Mouse (Mus musculus) neural tube, embryonic 15.5 days (tissue): Measurements from ENCODE around the gene Fbxo3. TPM values are rescaled to one million over a fixed set of nuclear protein-coding genes. Genes with fewer than 3 reads are reported as not detected.
"Not testable (repeated sequence)": the region's sequence is repeated elsewhere in the genome, so short reads cannot be mapped to it uniquely, and the experiment has no call there.

Experiments
- ATAC-seq: fragments of 200-750 bp; cut with Nextera tagmentation; 2 replicates; pipeline ENCODE4 v1.8.0; 2017; ENCODE audit warnings: mild to moderate bottlenecking, moderate TSS enrichment, moderate library complexity; ENCODE audit not compliant: low FRiP score
- H3K27ac ChIP-seq: fragments of 300-500 bp; sonication (generic); replicated peaks from 2 replicates; pipeline ENCODE4 v1.5.1; 2015; ENCODE audit warnings: mild to moderate bottlenecking, inconsistent platforms
- H3K27me3 ChIP-seq: fragments of 300-500 bp; sonication (generic); replicated peaks from 2 replicates; pipeline ENCODE4 v1.6.1; 2015; ENCODE audit warnings: inconsistent platforms
- H3K36me3 ChIP-seq: fragments of 300-500 bp; sonication (generic); 2 replicates; pipeline ENCODE4 v1.6.1; 2015; ENCODE audit warnings: inconsistent platforms
- H3K4me1 ChIP-seq: fragments of 300-500 bp; sonication (generic); 2 replicates; pipeline ENCODE4 v1.6.1; 2015; ENCODE audit warnings: inconsistent platforms
- H3K4me2 ChIP-seq: fragments of 300-500 bp; sonication (generic); 2 replicates; pipeline ENCODE4 v1.6.1; 2015; ENCODE audit warnings: inconsistent platforms, mild to moderate bottlenecking, moderate library complexity
- H3K4me3 ChIP-seq: fragments of 300-500 bp; sonication (generic); replicated peaks from 2 replicates; pipeline ENCODE4 v1.5.1; 2015; ENCODE audit warnings: mild to moderate bottlenecking, inconsistent platforms
- H3K9ac ChIP-seq: fragments of 300-500 bp; sonication (generic); replicated peaks from 2 replicates; pipeline ENCODE4 v1.6.1; 2015; ENCODE audit warnings: mild to moderate bottlenecking, inconsistent platforms
- H3K9me3 ChIP-seq: fragments of 300-500 bp; sonication (generic); replicated peaks from 2 replicates; pipeline ENCODE4 v1.6.1; 2016; ENCODE audit warnings: inconsistent platforms
- WGBS: fragments of 180-500 bp; shearing (Covaris S2); methylation state at CpG from one replicate; pipeline ENCODE4 v1.1.7; 2015; ENCODE audit warnings: mixed read lengths; 5-methylcytosine and 5-hydroxymethylcytosine counted together
- polyA plus RNA-seq: library from polyadenylated mRNA; unstranded; fragments of >200 nt; fragmentation: Nextera tagmentation; extraction: Ambion mirVana; gene quantifications from 2 replicates; pipeline ENCODE4 v1.2.1, GENCODE M21; 2015

Fbxo3 gene
- polyA plus RNA-seq, 1 experiment from 2014 or later = 70.9 TPM

- ATAC-seq = no peak
Measured at GRCm38 (mm10) chr2:104038236-104038635, 10.7 kb downstream of the Fbxo3 start.

GRCm38 (mm10) chr2:104041632-104042031 is 14.1 kb downstream of the Fbxo3 start:
- H3K27me3 ChIP-seq = no peaks in the 10 kb centered on the region
- H3K27ac ChIP-seq = no peak overlapping the region
- no peak for ATAC-seq
- H3K36me3 ChIP-seq = peaks cover 22% of the 10 kb centered on the region
- WGBS = 83% methylated on average over 5 of the region's 5 CpGs
- no peaks in the 10 kb centered on the region for H3K9me3 ChIP-seq
- H3K4me1 ChIP-seq = no peaks in the 10 kb centered on the region; the same call in 1 of the 2 replicates
- no peak overlapping the region for H3K4me2 ChIP-seq
- no peak overlapping the region for H3K4me3 ChIP-seq
- H3K9ac ChIP-seq = no peak overlapping the region

More at GRCm38 (mm10) chr2:104038236-104038635, 10.7 kb downstream of the Fbxo3 start:
- H3K36me3 ChIP-seq = peaks cover 30% of the 10 kb centered on the region
- no peaks in the 10 kb centered on the region for H3K9me3 ChIP-seq
- H3K4me1 ChIP-seq = no peaks in the 10 kb centered on the region; the same call in 1 of the 2 replicates
- no peaks in the 10 kb centered on the region for H3K27me3 ChIP-seq
- no peak overlapping the region for H3K9ac ChIP-seq
- H3K27ac ChIP-seq = no peak overlapping the region
- H3K4me3 ChIP-seq = no peak overlapping the region
- no peak overlapping the region for H3K4me2 ChIP-seq
- WGBS = 35% methylated on average over 2 of the region's 2 CpGs

DNA sequence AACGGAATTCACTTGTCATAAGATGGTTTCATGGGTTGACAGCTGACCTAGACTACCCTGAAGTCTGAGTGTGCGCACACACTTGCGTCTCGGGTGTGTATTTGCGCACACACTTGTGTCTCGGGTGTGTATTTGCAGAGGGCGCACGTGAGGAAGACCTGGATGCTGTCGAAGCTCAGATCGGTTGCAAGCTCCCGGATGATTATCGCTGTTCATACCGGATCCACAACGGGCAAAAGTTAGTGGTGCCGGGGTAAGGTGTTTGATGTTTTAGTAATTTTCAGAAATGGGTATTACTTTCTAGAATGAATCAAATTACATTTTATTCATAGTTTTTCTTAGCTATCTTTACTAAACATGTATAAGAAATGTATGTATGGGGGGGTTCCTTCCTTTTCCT is 15.2 kb downstream of the Fbxo3 start:
- H3K4me1 ChIP-seq = no peaks in the 10 kb centered on the region; the same call in 1 of the 2 replicates
- H3K9me3 ChIP-seq = no peaks in the 10 kb centered on the region
- no peak overlapping the region for H3K4me3 ChIP-seq
- H3K36me3 ChIP-seq = peaks cover 21% of the 10 kb centered on the region
- H3K27me3 ChIP-seq = no peaks in the 10 kb centered on the region
- no peak for ATAC-seq
- H3K4me2 ChIP-seq = no peak overlapping the region
- no peak overlapping the region for H3K9ac ChIP-seq
- 95% methylated on average over 15 of the region's 15 CpGs for WGBS
- H3K27ac ChIP-seq = no peak overlapping the region

- Histone ChIP-seq H3K4me1 (no peaks in the 10 kb centered on the region), H3K36me3 (peaks cover 30% of the 10 kb centered on the region)
Measured at GRCm38 (mm10) chr2:104043624-104044478, 16.3 kb downstream of the Fbxo3 start.

GRCm38 (mm10) chr2:104044479-104045080 is 17.1 kb downstream of the Fbxo3 start:
- no peak overlapping the region for H3K9ac ChIP-seq
- no peak overlapping the region for H3K27ac ChIP-seq
- peaks cover 30% of the 10 kb centered on the region for H3K36me3 ChIP-seq
- no peak overlapping the region for H3K4me3 ChIP-seq
- H3K9me3 ChIP-seq = no peaks in the 10 kb centered on the region
- no peak for ATAC-seq
- H3K4me2 ChIP-seq = no peak overlapping the region
- H3K4me1 ChIP-seq = no peaks in the 10 kb centered on the region
- H3K27me3 ChIP-seq = no peaks in the 10 kb centered on the region
- 91% methylated on average over 1 of the region's 1 CpGs for WGBS

More at GRCm38 (mm10) chr2:104043624-104044478, 16.3 kb downstream of the Fbxo3 start:
- Histone ChIP-seq H3K9me3 (no peaks in the 10 kb centered on the region), H3K9ac (no peak overlapping the region), H3K27ac (no peak overlapping the region), H3K27me3 (no peaks in the 10 kb centered on the region), H3K4me3 (no peak overlapping the region), H3K4me2 (no peak overlapping the region)
- ATAC-seq = no peak
- 58% methylated on average over 5 of the region's 5 CpGs for WGBS

DNA sequence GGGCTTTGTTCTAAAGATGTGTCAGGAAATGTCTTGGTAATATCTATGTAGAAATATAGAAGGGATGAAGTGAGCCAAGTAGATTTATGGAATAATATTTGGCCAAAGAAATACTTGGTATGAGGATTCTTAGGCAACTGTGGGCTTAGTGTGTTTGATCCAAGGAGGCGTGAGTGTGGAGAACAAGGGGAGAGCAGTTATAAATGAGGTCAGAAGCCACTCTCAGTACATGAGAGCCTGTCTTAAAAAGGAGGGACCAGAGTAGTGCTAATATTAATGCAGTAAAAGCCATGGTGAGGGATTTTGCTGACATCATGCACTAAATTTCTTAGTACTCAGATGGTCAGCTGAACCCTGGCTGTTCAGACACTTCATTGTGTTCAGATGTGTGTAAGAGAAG is 30.9 kb downstream of the Fbxo3 start:
- Histone ChIP-seq H3K4me2 (no peak overlapping the region), H3K4me1 (no peaks in the 10 kb centered on the region), H3K36me3 (peaks cover 50% of the 10 kb centered on the region), H3K4me3 (no peak overlapping the region), H3K9me3 (no peaks in the 10 kb centered on the region), H3K27me3 (no peaks in the 10 kb centered on the region), H3K27ac (no peak overlapping the region), H3K9ac (no peak overlapping the region)
- no peak for ATAC-seq
- WGBS = 94% methylated on average over 1 of the region's 1 CpGs

- H3K9me3 ChIP-seq = no peaks in the 10 kb centered on the region
- H3K36me3 ChIP-seq = peaks cover 47% of the 10 kb centered on the region
- no peak for ATAC-seq
- H3K4me1 ChIP-seq = no peaks in the 10 kb centered on the region
- H3K27me3 ChIP-seq = no peaks in the 10 kb centered on the region
- no peak overlapping the region for H3K9ac ChIP-seq
- WGBS = 96% methylated on average over 4 of the region's 4 CpGs
- no peak overlapping the region for H3K27ac ChIP-seq
- H3K4me2 ChIP-seq = no peak overlapping the region
- H3K4me3 ChIP-seq = no peak overlapping the region
Measured at GRCm38 (mm10) chr2:104058954-104059353, 31.4 kb downstream of the Fbxo3 start.

GRCm38 (mm10) chr2:104059786-104060185 is 32.3 kb downstream of the Fbxo3 start:
- Histone ChIP-seq H3K9me3 (no peaks in the 10 kb centered on the region), H3K4me3 (no peak overlapping the region), H3K36me3 (peaks cover 39% of the 10 kb centered on the region), H3K9ac (no peak overlapping the region), H3K4me1 (no peaks in the 10 kb centered on the region), H3K4me2 (no peak overlapping the region), H3K27me3 (no peaks in the 10 kb centered on the region), H3K27ac (no peak overlapping the region)
- WGBS = 83% methylated on average over 10 of the region's 10 CpGs
- no peak for ATAC-seq

GRCm38 (mm10) chr2:104060996-104061395 is 33.5 kb downstream of the Fbxo3 start:
- Histone ChIP-seq H3K9me3 (no peaks in the 10 kb centered on the region), H3K27me3 (no peaks in the 10 kb centered on the region), H3K4me3 (no peak overlapping the region), H3K4me2 (no peak overlapping the region), H3K36me3 (peaks cover 32% of the 10 kb centered on the region), H3K27ac (no peak overlapping the region), H3K4me1 (no peaks in the 10 kb centered on the region), H3K9ac (no peak overlapping the region)
- WGBS = 98% methylated on average over 6 of the region's 6 CpGs
- no peak for ATAC-seq

DNA sequence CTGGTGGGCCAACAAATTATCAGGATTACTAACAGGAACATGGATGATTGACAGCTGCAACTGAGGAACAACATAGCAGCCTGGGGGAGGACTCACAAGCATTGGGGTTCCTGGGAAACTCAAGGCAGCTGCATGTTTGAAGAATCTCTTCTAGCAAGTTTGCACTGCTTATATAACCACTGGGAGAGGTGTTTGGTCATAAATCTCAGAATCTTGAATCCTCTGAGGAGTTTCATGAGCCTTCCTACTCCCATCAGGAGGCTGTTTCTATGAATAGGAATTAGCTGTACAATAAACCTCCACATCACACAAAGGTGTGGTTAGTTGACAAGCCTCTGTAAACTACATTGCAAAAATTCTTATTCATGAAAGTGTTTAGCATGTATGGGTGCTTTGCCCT is 35.1 kb downstream of the Fbxo3 start:
- Histone ChIP-seq H3K27ac (no peak overlapping the region), H3K4me3 (no peak overlapping the region), H3K27me3 (no peaks in the 10 kb centered on the region), H3K36me3 (peaks cover 32% of the 10 kb centered on the region), H3K4me2 (no peak overlapping the region), H3K4me1 (no peaks in the 10 kb centered on the region), H3K9ac (no peak overlapping the region), H3K9me3 (no peaks in the 10 kb centered on the region)
- ATAC-seq = no peak

GRCm38 (mm10) chr2:104064152-104064551 is 36.6 kb downstream of the Fbxo3 start:
- H3K4me1 ChIP-seq = no peaks in the 10 kb centered on the region
- no peak overlapping the region for H3K27ac ChIP-seq
- no peaks in the 10 kb centered on the region for H3K27me3 ChIP-seq
- no peak for ATAC-seq
- no peak overlapping the region for H3K9ac ChIP-seq
- H3K4me3 ChIP-seq = no peak overlapping the region
- 92% methylated on average over 2 of the region's 2 CpGs for WGBS
- H3K9me3 ChIP-seq = no peaks in the 10 kb centered on the region
- peaks cover 27% of the 10 kb centered on the region for H3K36me3 ChIP-seq
- H3K4me2 ChIP-seq = no peak overlapping the region

DNA sequence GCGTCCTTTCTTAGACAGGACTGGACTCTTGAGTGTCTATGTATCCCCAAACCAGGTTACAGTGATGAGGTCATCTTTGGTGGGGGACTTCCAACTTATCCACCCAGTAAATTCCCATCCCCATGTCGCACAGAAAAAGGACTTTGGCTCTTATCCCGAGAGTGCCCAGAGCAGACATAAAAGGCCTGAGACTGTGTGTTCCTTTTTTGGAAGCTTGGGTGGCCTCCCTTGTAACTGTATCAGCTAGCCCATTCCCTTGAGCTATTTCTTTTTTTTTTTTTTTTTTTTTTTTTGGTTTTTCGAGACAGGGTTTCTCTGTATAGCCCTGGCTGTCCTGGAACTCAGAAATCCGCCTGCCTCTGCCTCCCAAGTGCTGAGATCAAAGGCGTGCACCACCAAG is 38.0 kb downstream of the Fbxo3 start, which contains the start of gene Gm10912:
Gm10912 (plus strand) TSS at position 301 of the 400 bp plus-strand sequence.
- H3K36me3 ChIP-seq = peaks cover 17% of the 10 kb centered on the region; the same call in 1 of the 2 replicates
- not testable (repeated sequence) for H3K27ac ChIP-seq, H3K9ac ChIP-seq, H3K9me3 ChIP-seq, H3K4me2 ChIP-seq, H3K4me3 ChIP-seq, ATAC-seq, H3K4me1 ChIP-seq, H3K27me3 ChIP-seq
- WGBS = 96% methylated on average over 5 of the region's 6 CpGs
